Mouse (Mus musculus): ENCODE measurements around the gene Ms4a18.

DNA sequence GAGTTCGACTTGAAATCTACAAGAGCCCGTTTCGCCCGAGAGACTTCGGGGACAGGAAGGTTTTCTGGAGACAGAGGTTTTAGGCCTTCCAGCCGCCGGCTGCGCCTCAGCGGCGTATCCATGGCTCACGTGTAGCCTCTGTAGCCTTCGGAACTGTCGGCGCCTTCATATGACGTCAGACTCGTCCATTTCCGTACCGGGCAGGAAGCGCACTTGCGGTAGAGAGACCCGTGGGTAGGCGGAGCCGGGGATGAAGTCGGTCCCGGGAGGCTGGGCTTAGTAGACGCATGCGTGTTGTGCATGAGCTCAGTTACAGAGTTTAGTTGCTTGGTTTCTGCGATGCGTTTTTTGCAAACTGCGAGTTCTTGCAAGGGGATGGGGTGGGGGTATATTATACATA is 68.7 kb downstream of the Ms4a18 start, which contains the start of gene Ccdc86:
- no peak for TF ChIP-seq CTCF (IDR thresholded peaks at IDR 0.05; ENCODE audit: extremely low read depth, insufficient read length, insufficient replicate concordance, low read depth, low read length)
- TF ChIP-seq POLR2A (IDR thresholded peaks at IDR 0.05; ENCODE audit: low read depth, low read length), result peak; percentile 58

All from small intestine, adult 2 months (tissue).